Mouse (Mus musculus) midbrain, postnatal 0 days (tissue): ENCODE results near the gene Supt16. TPM values are rescaled to one million over a fixed set of nuclear protein-coding genes. Genes with fewer than 3 reads are reported as not detected.

Experiments used
- ATAC-seq: fragments of 200-750 bp; cut with Nextera tagmentation; 2 replicates; pipeline ENCODE4 v1.8.0; 2017; ENCODE audit warnings: moderate number of reproducible peaks, mild to moderate bottlenecking, moderate TSS enrichment, moderate library complexity; ENCODE audit not compliant: low FRiP score
- DNase-seq: peaks from one replicate; pipeline ENCODE4 v3.0.0-alpha.2; 2015; ENCODE audit warnings: low spot score
- H3K27ac ChIP-seq: fragments of 300-500 bp; sonication (generic); 2 replicates; pipeline ENCODE4 v1.5.1; 2014; ENCODE audit warnings: low read depth, mild to moderate bottlenecking, low read length, mixed read lengths
- H3K27me3 ChIP-seq: fragments of 300-500 bp; sonication (generic); 2 replicates; pipeline ENCODE4 v1.6.1; 2014; ENCODE audit warnings: low read length, control low read depth, mixed read lengths; ENCODE audit not compliant: insufficient read depth
- H3K36me3 ChIP-seq: fragments of 300-500 bp; sonication (generic); 2 replicates; pipeline ENCODE4 v1.6.1; 2014; ENCODE audit warnings: low read length, control low read depth, mixed read lengths; ENCODE audit not compliant: insufficient read depth
- H3K4me1 ChIP-seq: fragments of 300-500 bp; sonication (generic); 2 replicates; pipeline ENCODE4 v1.6.1; 2014; ENCODE audit warnings: mild to moderate bottlenecking, control low read depth, antibody characterized with exemption, low read length, mixed read lengths; ENCODE audit not compliant: insufficient read depth
- H3K4me2 ChIP-seq: fragments of 300-500 bp; sonication (generic); 2 replicates; pipeline ENCODE4 v1.6.1; 2014; ENCODE audit warnings: low read depth, mild to moderate bottlenecking, low read length, mixed read lengths; ENCODE audit not compliant: poor library complexity, severe bottlenecking
- H3K4me3 ChIP-seq: fragments of 300-500 bp; sonication (generic); 2 replicates; pipeline ENCODE4 v1.5.1; 2014; ENCODE audit warnings: low read depth, mild to moderate bottlenecking, low read length, moderate library complexity
- H3K9ac ChIP-seq: fragments of 300-500 bp; sonication (generic); replicated peaks from 2 replicates; pipeline ENCODE4 v1.6.1; 2014; ENCODE audit warnings: mild to moderate bottlenecking, low read length, moderate library complexity, mixed read lengths; ENCODE audit not compliant: poor library complexity, severe bottlenecking
- H3K9me3 ChIP-seq: fragments of 300-500 bp; sonication (generic); 2 replicates; pipeline ENCODE4 v1.6.1; 2016; ENCODE audit warnings: low read length, control low read depth
- CTCF ChIP-seq: IDR thresholded peaks from 2 replicates; pipeline ENCODE4 v1.5.1; 2016; ENCODE audit warnings: antibody characterized with exemption, mild to moderate bottlenecking
- WGBS: fragments of 180-500 bp; shearing (Covaris S2); extraction: QIAGEN DNeasy Blood & Tissue Kit; methylation state at CpG from one replicate; pipeline ENCODE4 v1.1.7; 2014; 5-methylcytosine and 5-hydroxymethylcytosine counted together
- polyA plus RNA-seq: library from polyadenylated mRNA; unstranded; fragments of >200 nt; fragmentation: Nextera tagmentation; extraction: Ambion mirVana; gene quantifications from 2 replicates; pipeline ENCODE4 v1.2.1, GENCODE M21; 2015
- total RNA-seq: library from RNA; depleted of rRNA; stranded (reverse); fragments of >200 nt; gene quantifications from 2 replicates; pipeline ENCODE4 v1.2.3, GENCODE M21; 2014

Gene Supt16
- total and polyA plus RNA-seq, 2 experiments from 2014 or later, result 32.3 to 36.9 TPM

DNA sequence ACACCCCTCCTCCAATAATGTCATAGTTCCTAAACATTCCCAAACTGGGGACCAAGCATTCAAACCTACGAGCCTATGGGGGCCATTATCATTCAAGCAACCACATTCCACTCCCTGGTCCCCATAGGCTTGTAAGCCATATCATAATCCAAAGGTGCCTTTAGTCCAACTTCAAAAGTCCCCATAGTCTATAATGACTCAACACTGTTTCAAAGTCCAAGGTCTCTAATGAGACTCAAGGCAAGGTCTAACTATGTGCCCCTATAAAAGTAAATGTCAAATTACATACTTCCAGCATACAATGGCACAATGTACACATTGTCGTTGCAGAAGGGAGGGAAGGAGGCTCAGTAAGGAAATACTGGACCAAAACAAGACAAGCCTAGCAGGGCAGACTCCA, 42.2 kb downstream of the Supt16 start:
- no peaks in the 10 kb centered on the region for H3K4me1 ChIP-seq
- H3K36me3 ChIP-seq, result peaks cover 14% of the 10 kb centered on the region
- TF ChIP-seq CTCF, result no peak
- no peak overlapping the region for H3K4me2 ChIP-seq
- DNase-seq (no peak), ATAC-seq (no peak)
- H3K27ac ChIP-seq, result no peak overlapping the region
- 83% methylated on average over 2 of the region's 2 CpGs for WGBS
- no peak overlapping the region for H3K4me3 ChIP-seq
- no peaks in the 10 kb centered on the region for H3K9me3 ChIP-seq
- no peaks in the 10 kb centered on the region for H3K27me3 ChIP-seq
- H3K9ac ChIP-seq, result no peak overlapping the region

DNA sequence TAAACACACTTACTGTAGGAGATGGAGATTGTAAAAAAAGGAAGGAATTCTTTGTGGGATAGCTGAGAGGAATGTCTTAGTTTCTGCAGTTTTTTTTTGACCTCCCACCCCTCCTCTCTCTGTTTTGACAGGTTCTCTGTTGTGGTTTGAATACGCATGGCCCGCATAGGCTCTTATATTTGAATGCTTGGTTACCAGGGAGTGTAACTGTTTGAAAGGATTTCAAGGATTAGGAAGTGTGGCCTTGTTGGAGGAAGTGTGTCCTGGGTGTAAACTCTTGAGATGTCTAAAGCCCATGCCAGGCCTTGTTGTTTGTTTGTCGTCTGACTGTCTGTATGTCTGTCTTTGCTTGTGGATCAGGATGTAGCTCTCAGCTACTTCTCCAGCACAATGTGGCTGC, 44.6 kb downstream of the Supt16 start:
- ATAC-seq (no peak), DNase-seq (no peak)
- Histone ChIP-seq H3K27ac (0 out of 2 replicates have a peak overlapping the region, but pooled peaks have one; percentile 12), H3K4me3 (no peak overlapping the region), H3K4me1 (no peaks in the 10 kb centered on the region), H3K27me3 (no peaks in the 10 kb centered on the region), H3K9ac (no peak overlapping the region), H3K36me3 (no peaks in the 10 kb centered on the region), H3K9me3 (no peaks in the 10 kb centered on the region), H3K4me2 (peak overlapping the region; percentile 31)
- 18% methylated on average over 3 of the region's 3 CpGs for WGBS
- no peak for TF ChIP-seq CTCF

DNA sequence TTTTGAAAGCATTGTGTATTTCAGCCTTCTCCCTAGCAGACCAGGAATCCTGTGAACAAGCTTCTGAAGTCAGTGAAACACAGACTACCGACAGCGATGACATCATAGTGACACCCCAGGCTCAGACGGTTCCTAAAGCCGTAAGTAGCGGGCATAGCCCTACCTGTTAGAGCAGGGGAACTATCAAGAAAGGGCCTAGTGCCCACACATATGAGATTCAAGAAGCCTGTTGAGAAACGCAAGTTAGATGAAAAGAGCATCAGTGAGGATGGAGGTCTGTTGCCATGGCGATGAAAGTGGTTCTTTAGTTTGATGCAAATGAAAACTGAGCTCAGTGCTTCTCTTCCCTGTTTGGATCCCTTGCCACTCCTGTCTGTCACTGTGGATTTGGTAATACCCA, 45.0 kb downstream of the Supt16 start:
- WGBS, result 13% methylated on average over 7 of the region's 7 CpGs
- peak overlapping the region; percentile 55 for H3K27ac ChIP-seq
- H3K4me2 ChIP-seq, result peak overlapping the region; percentile 31
- peak; percentile 59 for DNase-seq
- H3K27me3 ChIP-seq, result no peaks in the 10 kb centered on the region
- peak; percentile 84 for ATAC-seq
- no peaks in the 10 kb centered on the region for H3K9me3 ChIP-seq
- peak overlapping the region; percentile 14 for H3K4me3 ChIP-seq
- H3K36me3 ChIP-seq, result no peaks in the 10 kb centered on the region
- H3K9ac ChIP-seq, result no peak overlapping the region
- TF ChIP-seq CTCF, result no peak
- H3K4me1 ChIP-seq, result no peaks in the 10 kb centered on the region

DNA sequence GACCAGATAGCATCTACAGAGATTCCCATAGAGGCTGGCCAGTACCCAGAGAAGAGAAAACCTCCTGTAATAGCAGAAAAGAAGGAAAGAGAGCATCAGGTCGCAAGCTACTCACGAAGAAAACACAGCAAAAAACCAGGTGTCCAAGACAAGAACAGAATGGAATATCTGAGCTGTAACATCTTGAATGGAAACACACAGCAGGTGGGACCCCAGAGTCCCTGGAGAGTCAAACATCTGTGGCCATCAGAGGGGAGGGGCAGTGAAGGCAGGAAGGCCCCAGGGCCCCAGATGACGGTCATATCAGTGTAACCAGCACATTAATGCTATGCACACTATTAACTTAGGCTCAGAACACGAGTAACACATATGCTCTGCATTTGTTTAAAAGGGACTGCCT, 47.3 kb downstream of the Supt16 start:
- Histone ChIP-seq H3K4me2 (no peak overlapping the region), H3K4me1 (no peaks in the 10 kb centered on the region), H3K4me3 (no peak overlapping the region), H3K27me3 (no peaks in the 10 kb centered on the region), H3K27ac (no peak overlapping the region), H3K9ac (no peak overlapping the region), H3K9me3 (no peaks in the 10 kb centered on the region), H3K36me3 (no peaks in the 10 kb centered on the region)
- DNase-seq (no peak), ATAC-seq (no peak)
- 53% methylated on average over 4 of the region's 4 CpGs for WGBS
- no peak for TF ChIP-seq CTCF

DNA sequence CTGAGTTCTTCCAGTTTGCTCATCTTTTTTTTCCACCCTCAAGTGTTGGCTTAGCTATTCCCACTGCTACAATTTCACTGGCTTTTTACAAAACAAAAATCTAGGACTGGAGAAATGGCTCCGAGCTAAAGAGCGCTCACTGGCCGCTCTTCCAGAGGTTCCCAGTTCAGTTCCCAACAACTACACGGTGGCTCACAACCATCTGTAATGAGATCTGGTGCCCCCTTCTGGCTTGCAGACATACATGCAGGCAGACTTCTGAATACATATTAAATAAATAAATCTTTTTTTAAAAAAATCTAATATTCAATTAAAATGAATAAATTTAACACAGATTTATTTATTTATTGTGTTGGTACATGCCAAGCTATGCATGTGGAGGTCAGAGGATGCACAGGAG, 50.7 kb downstream of the Supt16 start:
- 63% methylated on average over 4 of the region's 4 CpGs for WGBS
- Histone ChIP-seq H3K27ac (no peak overlapping the region), H3K4me2 (no peak overlapping the region), H3K27me3 (no peaks in the 10 kb centered on the region), H3K4me3 (no peak overlapping the region), H3K4me1 (no peaks in the 10 kb centered on the region), H3K9ac (no peak overlapping the region), H3K36me3 (no peaks in the 10 kb centered on the region), H3K9me3 (no peaks in the 10 kb centered on the region)
- peak; percentile 39 for TF ChIP-seq CTCF
- no peak for ATAC-seq
- no peak for DNase-seq

DNA sequence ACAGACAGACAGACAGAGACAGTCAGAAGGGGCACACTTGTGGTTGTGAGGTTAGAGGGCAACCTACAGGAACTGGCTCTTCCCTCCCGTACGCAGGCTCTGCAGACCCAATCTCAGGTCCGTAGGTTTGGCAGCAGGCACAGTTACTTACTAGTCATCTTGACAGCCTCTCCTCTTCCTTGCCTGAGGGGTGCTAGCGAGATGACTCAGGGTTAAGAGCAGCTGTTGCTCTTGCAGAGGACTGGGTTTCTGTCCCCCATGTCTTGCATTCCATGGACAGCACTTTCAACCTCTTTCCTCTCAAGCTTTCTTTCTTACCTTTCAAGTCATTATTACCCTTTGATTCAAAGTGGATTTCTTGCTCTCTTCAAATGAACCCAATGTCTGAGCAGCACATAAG, 53.1 kb downstream of the Supt16 start:
- H3K9me3 ChIP-seq, result no peaks in the 10 kb centered on the region
- ATAC-seq, result no peak

More for the DNA sequence above, 53.1 kb downstream of the Supt16 start:
- Histone ChIP-seq H3K27ac (no peak overlapping the region), H3K4me2 (no peak overlapping the region), H3K27me3 (no peaks in the 10 kb centered on the region), H3K4me1 (no peaks in the 10 kb centered on the region), H3K4me3 (no peak overlapping the region), H3K9ac (no peak overlapping the region), H3K36me3 (no peaks in the 10 kb centered on the region)
- no peak for DNase-seq
- TF ChIP-seq CTCF, result no peak
- WGBS, result 86% methylated on average over 4 of the region's 4 CpGs
